Mouse (Mus musculus): ENCODE results near the gene Itprid2. TPM values are rescaled to one million over a fixed set of nuclear protein-coding genes. Genes with fewer than 3 reads are reported as not detected.

Gene Itprid2
- total RNA-seq, 2 experiments from 2014 or later = 32.8 to 33.4 TPM

- intact Hi-C loops (cut with DNase I) = loop anchor here (5.0 kb wide), 1 partner anchor 66 kb away; no protein-coding TSS in a partner anchor
These were observed 60.8 kb downstream of the Itprid2 start for GRCm38 (mm10) chr2:79695939-79696338.

DNA sequence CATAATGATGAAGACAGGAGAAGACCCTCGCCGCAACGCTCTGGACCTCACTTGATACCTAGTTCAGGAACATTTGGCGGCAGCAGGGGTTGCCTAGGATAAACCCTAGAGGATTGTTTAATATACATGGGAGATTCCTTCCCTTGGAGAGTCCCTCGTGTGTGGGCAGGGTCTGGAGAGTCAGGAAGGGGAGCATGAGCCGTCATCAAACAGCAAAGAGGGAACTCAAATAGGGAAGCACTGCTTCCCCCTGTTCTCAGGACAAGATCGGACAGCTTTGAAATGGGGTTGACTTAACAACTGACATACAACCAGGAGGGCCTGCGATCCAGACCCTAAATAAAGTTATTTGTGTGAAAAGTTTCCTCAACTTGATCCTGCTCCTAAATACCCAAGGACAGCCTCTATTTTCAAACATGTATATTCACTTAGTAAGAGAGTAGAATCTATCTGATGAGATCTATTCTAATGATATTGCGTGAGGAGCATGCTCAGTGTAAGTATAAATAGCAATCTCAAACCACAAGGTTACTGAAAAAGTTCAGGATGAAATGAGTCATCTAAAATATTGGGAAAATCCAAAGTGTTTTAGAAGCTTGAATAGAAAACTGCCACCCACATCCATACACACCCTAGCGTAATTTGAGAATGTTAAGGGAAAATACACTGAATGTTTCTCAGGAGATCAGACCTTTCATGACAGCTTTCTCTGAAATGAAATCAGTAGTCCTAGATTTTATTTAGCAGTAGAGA, 61.5 kb downstream of the Itprid2 start:
- DNase-seq (ENCODE audit: low spot score in 2 of 2) = no peak
- intact Hi-C loops (cut with DNase I) = loop anchor here (5.0 kb wide), 1 partner anchor 66 kb away; no protein-coding TSS in a partner anchor

More at GRCm38 (mm10) chr2:79695939-79696338, 60.8 kb downstream of the Itprid2 start:
- no peak for DNase-seq (ENCODE audit: low spot score in 2 of 2)

GRCm38 (mm10) chr2:79698166-79698565, 63.0 kb downstream of the Itprid2 start:
- DNase-seq (ENCODE audit: low spot score in 2 of 2) = peak in 1 of 2 experiments; percentile 60
- intact Hi-C loops (cut with DNase I) = loop anchor here (5.0 kb wide), 1 partner anchor 64 kb away; no protein-coding TSS in a partner anchor

DNA sequence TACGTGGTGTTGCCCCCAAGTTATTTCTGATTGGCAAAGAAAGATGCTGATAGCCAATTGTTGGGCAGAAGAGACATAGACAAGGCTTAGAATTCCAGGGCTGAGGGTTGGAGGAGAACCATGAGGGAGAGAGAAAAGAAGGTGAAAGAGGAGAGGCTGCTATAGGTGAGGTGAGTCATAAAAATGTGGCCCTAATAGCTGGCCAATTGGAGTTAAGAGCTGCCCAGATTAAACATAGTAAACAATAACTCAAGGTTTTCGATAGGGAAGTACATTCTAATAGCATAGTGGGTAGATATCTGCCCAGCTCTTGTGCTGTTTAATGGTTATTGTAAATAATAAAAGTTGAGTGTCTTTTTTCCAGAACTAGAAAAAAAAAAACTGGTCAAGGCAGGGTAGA, 69.6 kb downstream of the Itprid2 start:
- intact Hi-C loops (cut with DNase I) = no loop called here
- no peak for DNase-seq (ENCODE audit: low spot score in 2 of 2)

GRCm38 (mm10) chr2:79707575-79707974, 72.4 kb downstream of the Itprid2 start, which contains the start of gene Ppp1r1c:
TSS of gene Ppp1r1c (plus strand) at chr2:79707780.
- intact Hi-C loops (cut with DNase I) = no loop called here
- DNase-seq (ENCODE audit: low spot score in 2 of 2) = no peak

GRCm38 (mm10) chr2:79713662-79714091, 78.5 kb downstream of the Itprid2 start:
- no peak for DNase-seq (ENCODE audit: low spot score in 2 of 2)
- intact Hi-C loops (cut with DNase I) = no loop called here

- DNase-seq (ENCODE audit: low spot score in 2 of 2) = no peak
- intact Hi-C loops (cut with DNase I) = no loop called here
These were observed 79.6 kb downstream of the Itprid2 start for GRCm38 (mm10) chr2:79714745-79715144.

GRCm38 (mm10) chr2:79715925-79716324, 80.8 kb downstream of the Itprid2 start:
- intact Hi-C loops (cut with DNase I) = no loop called here
- DNase-seq (ENCODE audit: low spot score in 2 of 2) = no peak

GRCm38 (mm10) chr2:79717846-79718245, 82.7 kb downstream of the Itprid2 start:
- DNase-seq (ENCODE audit: low spot score in 2 of 2) = no peak
- intact Hi-C loops (cut with DNase I) = no loop called here

DNA sequence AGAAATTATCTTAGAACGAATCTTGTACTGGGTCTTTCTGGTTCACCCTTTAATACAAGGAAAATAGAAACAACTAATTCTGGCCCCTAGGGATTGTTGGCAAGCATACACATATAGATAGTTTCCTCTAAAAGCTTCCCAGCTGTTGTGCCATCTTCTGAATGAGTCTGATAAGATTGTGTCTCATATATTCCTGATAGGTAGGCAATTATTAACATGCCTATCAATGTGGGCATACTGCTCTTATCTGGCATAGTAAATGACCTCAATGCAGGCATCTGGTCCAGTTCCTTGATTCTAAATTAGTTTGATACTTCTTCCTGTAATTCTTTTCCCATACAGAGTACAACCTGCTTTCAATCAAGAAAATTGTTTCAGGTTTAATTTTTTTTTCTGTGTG, 87.3 kb downstream of the Itprid2 start:
- DNase-seq (ENCODE audit: low spot score in 2 of 2) = no peak

More for the DNA sequence above, 87.3 kb downstream of the Itprid2 start:
- intact Hi-C loops (cut with DNase I) = no loop called here

Other genes with a start within 250 kb of the Itprid2 start
- 10 to 100 TPM; 18.2 to 20.3 TPM for gene Neurod1, start 178.6 kb upstream of the Itprid2 start, total RNA-seq (2021)
- gene Cerkl, start 178.6 kb upstream of the Itprid2 start, total RNA-seq (2021) = 1 to 10 TPM; 3.6 to 3.9 TPM
- not detected for gene Ppp1r1c, start 72.4 kb downstream of the Itprid2 start, total RNA-seq (2021)

All from left cerebral cortex, postnatal 25 days (tissue).